Mouse (Mus musculus): Measurements from ENCODE around the gene Pear1. TPM values are rescaled to one million over a fixed set of nuclear protein-coding genes. Genes with fewer than 3 reads are reported as not detected.
A peak's percentile ranks its signal among the peaks of the same experiment; 100 is the strongest.
"Not testable (repeated sequence)": the region's sequence is repeated elsewhere in the genome, so short reads cannot be mapped to it uniquely, and the experiment has no call there.

Pear1 gene
- total RNA-seq (2021): 1 to 10 TPM; 7.6 TPM

GRCm38 (mm10) chr3:87824206-87824605 is at the start of gene Pear1:
Gene Pear1, minus strand, starts transcription at chr3:87824306.
- DNase-seq (ENCODE audit: extremely low spot score in 1 of 2, low spot score in 2 of 2); intact Hi-C loops (cut with DNase I): not testable (repeated sequence)

- intact Hi-C loops (cut with DNase I); DNase-seq (ENCODE audit: extremely low spot score in 1 of 2, low spot score in 2 of 2): not testable (repeated sequence)
These were observed 40.0 kb upstream of the Pear1 start for GRCm38 (mm10) chr3:87864111-87864510.

- intact Hi-C loops (cut with DNase I): loop anchor here (5.0 kb wide), 1 partner anchor 68 kb away; no protein-coding TSS in a partner anchor
- peak; percentile 57 to 66 for DNase-seq (ENCODE audit: extremely low spot score in 1 of 2, low spot score in 2 of 2)
These were observed 35.7 kb upstream of the Pear1 start for GRCm38 (mm10) chr3:87859813-87860212.

- intact Hi-C loops (cut with DNase I): loop anchor here (5.0 kb wide), 1 partner anchor 65 kb away; no protein-coding TSS in a partner anchor
- no peak for DNase-seq (ENCODE audit: extremely low spot score in 1 of 2, low spot score in 2 of 2)
These were observed 33.6 kb upstream of the Pear1 start for GRCm38 (mm10) chr3:87857666-87858065.

GRCm38 (mm10) chr3:87855936-87856335 is 31.8 kb upstream of the Pear1 start:
- no peak for DNase-seq (ENCODE audit: extremely low spot score in 1 of 2, low spot score in 2 of 2)
- intact Hi-C loops (cut with DNase I): loop anchor here (5.0 kb wide), 1 partner anchor 64 kb away; no protein-coding TSS in a partner anchor

GRCm38 (mm10) chr3:87854795-87855568 is 30.9 kb upstream of the Pear1 start:
- intact Hi-C loops (cut with DNase I): loop anchor here (5.0 kb wide), 1 partner anchor 63 kb away; no protein-coding TSS in a partner anchor
- DNase-seq (ENCODE audit: extremely low spot score in 1 of 2, low spot score in 2 of 2): no peak

GRCm38 (mm10) chr3:87849117-87849516 is 25.0 kb upstream of the Pear1 start:
- DNase-seq (ENCODE audit: extremely low spot score in 1 of 2, low spot score in 2 of 2): no peak
- intact Hi-C loops (cut with DNase I): no loop called here

GRCm38 (mm10) chr3:87847680-87848079 is 23.6 kb upstream of the Pear1 start:
- intact Hi-C loops (cut with DNase I): no loop called here

GRCm38 (mm10) chr3:87846650-87847110 is 22.6 kb upstream of the Pear1 start, which contains the start of gene Sh2d2a:
Gene Sh2d2a, plus strand, starts transcription at chr3:87846755.
- no peak for DNase-seq (ENCODE audit: extremely low spot score in 1 of 2, low spot score in 2 of 2)
- intact Hi-C loops (cut with DNase I): no loop called here

More at GRCm38 (mm10) chr3:87847680-87848079, 23.6 kb upstream of the Pear1 start:
- no peak for DNase-seq (ENCODE audit: extremely low spot score in 1 of 2, low spot score in 2 of 2)

- intact Hi-C loops (cut with DNase I): no loop called here
- DNase-seq (ENCODE audit: extremely low spot score in 1 of 2, low spot score in 2 of 2): no peak
These were observed 22.1 kb upstream of the Pear1 start for GRCm38 (mm10) chr3:87846186-87846585.

- intact Hi-C loops (cut with DNase I): no loop called here
These were observed 20.9 kb upstream of the Pear1 start for GRCm38 (mm10) chr3:87844981-87845380.

GRCm38 (mm10) chr3:87840858-87841257 is 16.8 kb upstream of the Pear1 start:
- no peak for DNase-seq (ENCODE audit: extremely low spot score in 1 of 2, low spot score in 2 of 2)

More at GRCm38 (mm10) chr3:87844981-87845380, 20.9 kb upstream of the Pear1 start:
- no peak for DNase-seq (ENCODE audit: extremely low spot score in 1 of 2, low spot score in 2 of 2)

GRCm38 (mm10) chr3:87838622-87839021 is 14.5 kb upstream of the Pear1 start:
- DNase-seq (ENCODE audit: extremely low spot score in 1 of 2, low spot score in 2 of 2): peak; percentile 38 to 71
- intact Hi-C loops (cut with DNase I): loop anchor here (5.0 kb wide), 1 partner anchor 71 kb away; no protein-coding TSS in a partner anchor

More at GRCm38 (mm10) chr3:87840858-87841257, 16.8 kb upstream of the Pear1 start:
- intact Hi-C loops (cut with DNase I): no loop called here

GRCm38 (mm10) chr3:87833482-87833881 is 9.4 kb upstream of the Pear1 start:
- no peak for DNase-seq (ENCODE audit: extremely low spot score in 1 of 2, low spot score in 2 of 2)
- intact Hi-C loops (cut with DNase I): no loop called here

GRCm38 (mm10) chr3:87832109-87832859 is 8.2 kb upstream of the Pear1 start:
- DNase-seq (ENCODE audit: extremely low spot score in 1 of 2, low spot score in 2 of 2): no peak
- intact Hi-C loops (cut with DNase I): no loop called here

- no peak for DNase-seq (ENCODE audit: extremely low spot score in 1 of 2, low spot score in 2 of 2)
- intact Hi-C loops (cut with DNase I): no loop called here
These were observed 4.9 kb upstream of the Pear1 start for GRCm38 (mm10) chr3:87829025-87829424.

- DNase-seq (ENCODE audit: extremely low spot score in 1 of 2, low spot score in 2 of 2): no peak
- intact Hi-C loops (cut with DNase I): no loop called here
These were observed 4.3 kb upstream of the Pear1 start for GRCm38 (mm10) chr3:87828435-87828834.

GRCm38 (mm10) chr3:87818226-87818625 is 5.9 kb downstream of the Pear1 start:
- DNase-seq (ENCODE audit: extremely low spot score in 1 of 2, low spot score in 2 of 2): no peak
- intact Hi-C loops (cut with DNase I): no loop called here

GRCm38 (mm10) chr3:87816646-87817093 is 7.4 kb downstream of the Pear1 start:
- intact Hi-C loops (cut with DNase I): no loop called here
- DNase-seq (ENCODE audit: extremely low spot score in 1 of 2, low spot score in 2 of 2): peak; percentile 44 to 71
